Mouse (Mus musculus) hindbrain, embryonic 12.5 days (tissue): ENCODE results near the gene Limk2. TPM values are rescaled to one million over a fixed set of nuclear protein-coding genes. Genes with fewer than 3 reads are reported as not detected.
A peak's percentile ranks its signal among the peaks of the same experiment; 100 is the strongest.

Source experiments
- ATAC-seq: fragments of 200-750 bp; cut with Nextera tagmentation; 2 replicates; pipeline ENCODE4 v1.8.0; 2017; ENCODE audit warnings: moderate TSS enrichment; ENCODE audit not compliant: low FRiP score
- H3K27ac ChIP-seq: fragments of 300-500 bp; sonication (generic); 2 replicates; pipeline ENCODE4 v1.5.1; 2016; ENCODE audit warnings: mild to moderate bottlenecking
- H3K27me3 ChIP-seq: fragments of 300-500 bp; sonication (generic); 2 replicates; pipeline ENCODE4 v1.6.1; 2016; ENCODE audit warnings: mild to moderate bottlenecking
- H3K36me3 ChIP-seq: fragments of 300-500 bp; sonication (generic); 2 replicates; pipeline ENCODE4 v1.6.1; 2016; ENCODE audit warnings: mild to moderate bottlenecking
- H3K4me1 ChIP-seq: fragments of 300-500 bp; sonication (generic); 2 replicates; pipeline ENCODE4 v1.6.1; 2016
- H3K4me2 ChIP-seq: fragments of 300-500 bp; sonication (generic); replicated peaks from 2 replicates; pipeline ENCODE4 v1.6.1; 2016; ENCODE audit warnings: mild to moderate bottlenecking
- H3K4me3 ChIP-seq: fragments of 300-500 bp; sonication (generic); 2 replicates; pipeline ENCODE4 v1.5.1; 2016; ENCODE audit warnings: mild to moderate bottlenecking
- H3K9ac ChIP-seq: fragments of 300-500 bp; sonication (generic); 2 replicates; pipeline ENCODE4 v1.6.1; 2016; ENCODE audit warnings: mild to moderate bottlenecking, moderate library complexity
- H3K9me3 ChIP-seq: fragments of 300-500 bp; sonication (generic); replicated peaks from 2 replicates; pipeline ENCODE4 v1.6.1; 2016; ENCODE audit warnings: mild to moderate bottlenecking
- WGBS: fragments of 180-500 bp; shearing (Covaris S2); methylation state at CpG from one replicate; pipeline ENCODE4 v1.1.7; 2016; 5-methylcytosine and 5-hydroxymethylcytosine counted together
- polyA plus RNA-seq: library from polyadenylated mRNA; unstranded; fragments of >200 nt; fragmentation: Nextera tagmentation; extraction: Ambion mirVana; gene quantifications from 2 replicates; pipeline ENCODE4 v1.2.1, GENCODE M21; 2016

Limk2 gene
- 114 and 116 TPM in 2 replicates for polyA plus RNA-seq

- peak within 1 kb of the TSS; percentile 48; the same call in 1 of the 2 replicates for H3K27ac ChIP-seq
- H3K27me3 ChIP-seq = no peaks in the 10 kb centered on the region
- H3K4me1 ChIP-seq = peaks cover 17% of the 10 kb centered on the region
- peak within 1 kb of the TSS; percentile 65 for H3K9ac ChIP-seq
- H3K4me2 ChIP-seq = peak within 1 kb of the TSS; percentile 64
- H3K9me3 ChIP-seq = no peaks in the 10 kb centered on the region
- peak; percentile 90 for ATAC-seq
- peaks cover 4% of the 10 kb centered on the region; the same call in 1 of the 2 replicates for H3K36me3 ChIP-seq
- 3% methylated on average over 45 of the region's 45 CpGs for WGBS
- peak within 1 kb of the TSS; percentile 55 for H3K4me3 ChIP-seq
Measured at GRCm38 (mm10) chr11:3408997-3409732, at the start of gene Limk2. Gene Limk2 (minus strand): TSS chr11:3409189.

- Histone ChIP-seq H3K4me1 (peaks cover under 1% of the 10 kb centered on the region; the same call in 1 of the 2 replicates), H3K4me2 (no peak overlapping the region), H3K9ac (no peak overlapping the region), H3K27me3 (no peaks in the 10 kb centered on the region), H3K36me3 (0 out of 2 replicates have a peak, but pooled peaks cover 19% of the 10 kb centered on the region), H3K9me3 (no peaks in the 10 kb centered on the region), H3K27ac (no peak overlapping the region), H3K4me3 (no peak overlapping the region)
- ATAC-seq = no peak
- WGBS = 81% methylated on average over 8 of the region's 13 CpGs
Measured at GRCm38 (mm10) chr11:3458428-3459104, 49.6 kb upstream of the Limk2 start.

- 0 out of 2 replicates have a peak, but pooled peaks cover 19% of the 10 kb centered on the region for H3K36me3 ChIP-seq
- no peak for ATAC-seq
- H3K4me3 ChIP-seq = no peak overlapping the region
- H3K4me2 ChIP-seq = no peak overlapping the region
- WGBS = 30% methylated on average over 1 of the region's 1 CpGs
- no peaks in the 10 kb centered on the region for H3K27me3 ChIP-seq
- H3K9ac ChIP-seq = no peak overlapping the region
- no peak overlapping the region for H3K27ac ChIP-seq
- no peaks in the 10 kb centered on the region for H3K9me3 ChIP-seq
- H3K4me1 ChIP-seq = peaks cover 8% of the 10 kb centered on the region
Measured at GRCm38 (mm10) chr11:3456354-3456753, 47.4 kb upstream of the Limk2 start.

GRCm38 (mm10) chr11:3454506-3454905 is 45.5 kb upstream of the Limk2 start:
- WGBS = 88% methylated on average over 3 of the region's 3 CpGs
- Histone ChIP-seq H3K27me3 (no peaks in the 10 kb centered on the region), H3K4me2 (no peak overlapping the region), H3K9ac (no peak overlapping the region), H3K4me3 (no peak overlapping the region), H3K27ac (no peak overlapping the region), H3K4me1 (peaks cover 18% of the 10 kb centered on the region), H3K36me3 (0 out of 2 replicates have a peak, but pooled peaks cover 19% of the 10 kb centered on the region), H3K9me3 (no peaks in the 10 kb centered on the region)
- no peak for ATAC-seq

- H3K4me3 ChIP-seq = no peak overlapping the region
- no peaks in the 10 kb centered on the region for H3K9me3 ChIP-seq
- whole genome bisulfite sequencing = 75% methylated on average over 6 of the region's 6 CpGs
- H3K36me3 ChIP-seq = 0 out of 2 replicates have a peak, but pooled peaks cover 19% of the 10 kb centered on the region
- no peak overlapping the region for H3K27ac ChIP-seq
- H3K9ac ChIP-seq = no peak overlapping the region
- H3K4me1 ChIP-seq = peaks cover 18% of the 10 kb centered on the region
- no peaks in the 10 kb centered on the region for H3K27me3 ChIP-seq
- ATAC-seq = no peak
- H3K4me2 ChIP-seq = peak overlapping the region; percentile 62
Measured at GRCm38 (mm10) chr11:3453467-3453866, 44.5 kb upstream of the Limk2 start.

- no peaks in the 10 kb centered on the region for H3K9me3 ChIP-seq
- peaks cover 18% of the 10 kb centered on the region for H3K4me1 ChIP-seq
- no peaks in the 10 kb centered on the region for H3K27me3 ChIP-seq
- H3K27ac ChIP-seq = peak overlapping the region; percentile 91
- H3K4me2 ChIP-seq = peak overlapping the region; percentile 62
- peak; percentile 68 for ATAC-seq
- 0% methylated on average over 9 of the region's 9 CpGs for WGBS
- H3K36me3 ChIP-seq = 0 out of 2 replicates have a peak, but pooled peaks cover 19% of the 10 kb centered on the region
- peak overlapping the region; percentile 76 for H3K4me3 ChIP-seq
- H3K9ac ChIP-seq = peak overlapping the region; percentile 85
Measured at GRCm38 (mm10) chr11:3452769-3453168, 43.8 kb upstream of the Limk2 start.

- H3K9ac ChIP-seq = peak within 1 kb of the TSS; percentile 85
- ATAC-seq = peak; percentile 96
- H3K4me2 ChIP-seq = peak within 1 kb of the TSS; percentile 62
- no peaks in the 10 kb centered on the region for H3K27me3 ChIP-seq
- H3K4me3 ChIP-seq = peak within 1 kb of the TSS; percentile 76
- under 1% methylated on average over 45 of the region's 45 CpGs for WGBS
- H3K4me1 ChIP-seq = peaks cover 18% of the 10 kb centered on the region
- 0 out of 2 replicates have a peak, but pooled peaks cover 14% of the 10 kb centered on the region for H3K36me3 ChIP-seq
- H3K9me3 ChIP-seq = no peaks in the 10 kb centered on the region
- peak within 1 kb of the TSS; percentile 91 for H3K27ac ChIP-seq
Measured at GRCm38 (mm10) chr11:3452167-3452639, 43.2 kb upstream of the Limk2 start, which contains the start of gene Rnf185. Gene Rnf185 (minus strand): TSS chr11:3452363.

- Histone ChIP-seq H3K4me1 (peaks cover 18% of the 10 kb centered on the region), H3K27ac (peak overlapping the region; percentile 91), H3K36me3 (0 out of 2 replicates have a peak, but pooled peaks cover 11% of the 10 kb centered on the region), H3K9ac (peak overlapping the region; percentile 85), H3K27me3 (no peaks in the 10 kb centered on the region), H3K4me3 (peak overlapping the region; percentile 76), H3K4me2 (peak overlapping the region; percentile 62), H3K9me3 (no peaks in the 10 kb centered on the region)
- WGBS = 1% methylated on average over 20 of the region's 20 CpGs
- ATAC-seq = no peak; the same call in 1 of the 2 replicates
Measured at GRCm38 (mm10) chr11:3451701-3452163, 42.7 kb upstream of the Limk2 start.

GRCm38 (mm10) chr11:3444875-3445274 is 35.9 kb upstream of the Limk2 start:
- Histone ChIP-seq H3K4me1 (no peaks in the 10 kb centered on the region), H3K4me2 (no peak overlapping the region), H3K4me3 (no peak overlapping the region)

GRCm38 (mm10) chr11:3443091-3443490 is 34.1 kb upstream of the Limk2 start:
- 92% methylated on average over 2 of the region's 2 CpGs for WGBS
- Histone ChIP-seq H3K27ac (no peak overlapping the region), H3K9ac (no peak overlapping the region), H3K9me3 (no peaks in the 10 kb centered on the region), H3K4me3 (no peak overlapping the region), H3K36me3 (no peaks in the 10 kb centered on the region), H3K4me2 (no peak overlapping the region), H3K4me1 (no peaks in the 10 kb centered on the region), H3K27me3 (no peaks in the 10 kb centered on the region)
- ATAC-seq = no peak

More at GRCm38 (mm10) chr11:3444875-3445274, 35.9 kb upstream of the Limk2 start:
- no peaks in the 10 kb centered on the region for H3K9me3 ChIP-seq
- no peaks in the 10 kb centered on the region for H3K27me3 ChIP-seq
- ATAC-seq = no peak
- H3K27ac ChIP-seq = no peak overlapping the region
- WGBS = 92% methylated on average over 8 of the region's 8 CpGs
- no peak overlapping the region for H3K9ac ChIP-seq
- H3K36me3 ChIP-seq = no peaks in the 10 kb centered on the region

GRCm38 (mm10) chr11:3442677-3443076 is 33.7 kb upstream of the Limk2 start:
- Histone ChIP-seq H3K36me3 (peaks cover 4% of the 10 kb centered on the region; the same call in 1 of the 2 replicates), H3K4me3 (no peak overlapping the region), H3K4me2 (no peak overlapping the region), H3K4me1 (no peaks in the 10 kb centered on the region), H3K27me3 (no peaks in the 10 kb centered on the region), H3K27ac (no peak overlapping the region), H3K9me3 (no peaks in the 10 kb centered on the region), H3K9ac (no peak overlapping the region)
- WGBS = 84% methylated on average over 4 of the region's 4 CpGs
- ATAC-seq = no peak
